Mouse (Mus musculus): ENCODE data around the gene 0610040J01Rik. TPM values are rescaled to one million over a fixed set of nuclear protein-coding genes. Genes with fewer than 3 reads are reported as not detected.

Gene 0610040J01Rik
- total and polyA plus RNA-seq, 3 experiments = not detected

DNA sequence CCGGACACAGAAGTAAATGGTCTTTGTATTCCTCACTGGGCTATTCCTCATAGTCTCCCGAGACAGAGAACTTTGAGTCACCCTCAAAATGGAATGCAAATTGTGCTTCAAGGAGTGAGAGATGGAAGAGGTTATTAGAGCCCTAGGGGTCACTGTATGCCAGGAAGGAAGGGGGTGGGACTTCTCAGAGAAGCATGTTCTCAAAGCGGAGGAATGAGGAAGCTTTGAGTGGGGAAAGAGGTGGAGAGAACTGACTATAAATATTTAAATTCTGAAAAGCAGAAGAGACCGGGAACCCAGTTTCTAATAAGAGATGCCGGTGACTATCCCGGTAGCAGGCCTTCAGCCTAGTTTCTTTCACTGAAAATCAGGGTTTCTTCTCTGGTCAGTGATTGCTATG, 14.8 kb downstream of the 0610040J01Rik start:
- Histone ChIP-seq H3K4me3 (replicated peaks in 1 of 3; ENCODE audit: low read depth in 2 of 3, low read length in 2 of 3, poor library complexity in 1 of 3) (peak overlapping the region in 1 of 3 experiments; percentile 42), H3K4me1 (ENCODE audit: control insufficient read depth in 1 of 2, insufficient read depth in 2 of 2) (peaks cover 5 to 41% of the 10 kb centered on the region in 2 experiments), H3K9me3 (replicated peaks; ENCODE audit: low read length) (no peaks in the 10 kb centered on the region), H3K27ac (ENCODE audit: insufficient read depth, low read depth) (no peak overlapping the region), H3K36me3 (replicated peaks in 1 of 2; ENCODE audit: control insufficient read depth in 1 of 2, insufficient read depth in 1 of 2, low read length in 1 of 2) (no peaks in the 10 kb centered on the region), H3K4me2 (ENCODE audit: insufficient read depth, low read depth, poor library complexity, severe bottlenecking) (peak overlapping the region; percentile 96), H3K79me2 (replicated peaks; ENCODE audit: control insufficient read depth, extremely low read depth, insufficient read depth, poor library complexity, severe bottlenecking) (no peaks in the 10 kb centered on the region), H3K9ac (ENCODE audit: insufficient read depth, low read depth) (no peak overlapping the region; the same call in 1 of the 2 replicates), H3K27me3 (replicated peaks) (no peaks in the 10 kb centered on the region)
- in situ Hi-C loops (cut with MboI; ENCODE audit: low pct_ligation_motif_present, low pct_unique_long_range_greater_than_20kb, low sequenced_read_pairs) = no loop called here
- dilution Hi-C loops (cut with MboI; ENCODE audit: extremely low pct_ligation_motif_present, extremely low pct_unique_long_range_greater_than_20kb, low sequenced_read_pairs) = no loop called here
- peak; percentile 59 for DNase-seq (ENCODE audit: extremely low read depth)
- TF ChIP-seq SIN3A (IDR thresholded peaks at IDR 0.05; ENCODE audit: low read length) = no peak
- no peak; the same call in none of the 2 replicates for TF ChIP-seq ELF1 (IDR thresholded peaks at IDR 0.05; ENCODE audit: low read depth, low read length)
- no peak for TF ChIP-seq RAD21 (IDR thresholded peaks at IDR 0.05; ENCODE audit: low read depth, low read length)
- no peak for TF ChIP-seq IRF4 (IDR thresholded peaks at IDR 0.05; ENCODE audit: low read depth, low read length)
- no peak for TF ChIP-seq NELFE (IDR thresholded peaks at IDR 0.05; ENCODE audit: low read depth, low read length)
- no peak for TF ChIP-seq TCF12 (IDR thresholded peaks at IDR 0.05; ENCODE audit: low read depth, low read length)
- TF ChIP-seq JUND (conservative IDR thresholded peaks at IDR 0.05; ENCODE audit: low read depth, low read length) = no peak
- TF ChIP-seq USF1 (IDR thresholded peaks at IDR 0.05; ENCODE audit: low read depth, low read length) = no peak
- no peak for TF ChIP-seq PAX5 (IDR thresholded peaks at IDR 0.05; ENCODE audit: low read length)
- no peak for TF ChIP-seq EP300 (IDR thresholded peaks at IDR 0.05; ENCODE audit: low read length)
- no peak for TF ChIP-seq MAZ (IDR thresholded peaks at IDR 0.05; ENCODE audit: low read depth, low read length)
- TF ChIP-seq GABPA (IDR thresholded peaks at IDR 0.05; ENCODE audit: insufficient replicate concordance, low read depth, low read length) = no peak
- no peak for TF ChIP-seq BHLHE40 (IDR thresholded peaks at IDR 0.05; ENCODE audit: low read depth, low read length)
- TF ChIP-seq MEF2A (IDR thresholded peaks at IDR 0.05; ENCODE audit: borderline replicate concordance, low read depth, low read length) = no peak
- no peak for TF ChIP-seq E2F4 (IDR thresholded peaks at IDR 0.05; ENCODE audit: insufficient replicate concordance, low read depth, low read length)
- no peak for TF ChIP-seq HCFC1 (IDR thresholded peaks at IDR 0.05; ENCODE audit: low read depth, low read length)
- no peak for TF ChIP-seq POLR2A (IDR thresholded peaks at IDR 0.05; ENCODE audit: low read depth, low read length)

DNA sequence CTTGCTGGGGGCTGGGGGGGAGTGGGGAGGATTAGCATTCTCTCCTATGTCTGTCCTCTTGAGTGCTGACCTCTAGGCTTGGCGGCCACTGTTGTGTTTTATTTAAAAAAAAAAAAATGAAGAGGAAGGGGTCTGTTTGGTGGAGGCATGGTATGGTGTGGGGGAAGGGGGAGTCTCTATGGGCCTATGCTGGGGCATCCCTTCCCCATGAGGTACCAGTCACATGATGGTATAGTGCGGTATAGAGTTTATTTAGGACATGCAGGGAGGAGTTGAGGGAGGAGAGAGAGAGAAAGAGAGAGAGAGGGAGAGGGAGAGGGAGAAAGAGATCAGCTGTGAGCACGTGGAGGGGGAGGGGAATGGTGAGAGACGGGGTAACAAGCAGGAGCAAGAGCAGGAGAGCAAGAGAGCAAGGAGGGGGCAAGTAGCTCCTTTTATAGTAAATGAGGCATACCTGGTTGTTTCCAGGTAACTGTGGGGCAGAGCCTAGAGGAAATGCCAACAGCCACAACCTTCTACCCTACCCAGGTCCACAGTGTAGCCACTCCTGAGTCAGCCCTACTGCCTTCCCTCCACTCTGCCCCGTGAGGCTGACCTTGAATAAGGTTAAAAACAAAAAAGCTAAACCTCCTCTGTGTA, 15.4 kb downstream of the 0610040J01Rik start:
- H3K9me3 ChIP-seq (replicated peaks; ENCODE audit: low read length) = no peaks in the 10 kb centered on the region
- H3K4me1 ChIP-seq (ENCODE audit: control insufficient read depth in 1 of 2, insufficient read depth in 2 of 2) = peaks cover 5 to 43% of the 10 kb centered on the region in 2 experiments
- dilution Hi-C loops (cut with MboI; ENCODE audit: extremely low pct_ligation_motif_present, extremely low pct_unique_long_range_greater_than_20kb, low sequenced_read_pairs) = no loop called here
- no peaks in the 10 kb centered on the region for H3K27me3 ChIP-seq (replicated peaks)
- H3K27ac ChIP-seq (ENCODE audit: insufficient read depth, low read depth) = no peak overlapping the region
- peak overlapping the region in 1 of 3 experiments; percentile 42 for H3K4me3 ChIP-seq (replicated peaks in 1 of 3; ENCODE audit: low read depth in 2 of 3, low read length in 2 of 3, poor library complexity in 1 of 3)
- TF ChIP-seq MYC (IDR thresholded peaks at IDR 0.05; ENCODE audit: low read depth, low read length) (no peak), BHLHE40 (IDR thresholded peaks at IDR 0.05; ENCODE audit: low read depth, low read length) (no peak), IRF4 (IDR thresholded peaks at IDR 0.05; ENCODE audit: low read depth, low read length) (no peak), JUND (conservative IDR thresholded peaks at IDR 0.05; ENCODE audit: low read depth, low read length) (no peak), ZNF384 (IDR thresholded peaks at IDR 0.05; ENCODE audit: low read depth, low read length) (no peak), TCF12 (IDR thresholded peaks at IDR 0.05; ENCODE audit: low read depth, low read length) (no peak), ZC3H11A (IDR thresholded peaks at IDR 0.05; ENCODE audit: low read depth, low read length) (no peak), MXI1 (IDR thresholded peaks at IDR 0.05; ENCODE audit: low read depth, low read length) (no peak), TBP (conservative IDR thresholded peaks at IDR 0.05; ENCODE audit: low read depth, low read length) (no peak), GABPA (IDR thresholded peaks at IDR 0.05; ENCODE audit: insufficient replicate concordance, low read depth, low read length) (no peak)
- no peak overlapping the region; the same call in 1 of the 2 replicates for H3K9ac ChIP-seq (ENCODE audit: insufficient read depth, low read depth)
- H3K4me2 ChIP-seq (ENCODE audit: insufficient read depth, low read depth, poor library complexity, severe bottlenecking) = peak overlapping the region; percentile 96
- DNase-seq (ENCODE audit: extremely low read depth) = peak; percentile 6
- no peaks in the 10 kb centered on the region for H3K36me3 ChIP-seq (replicated peaks in 1 of 2; ENCODE audit: control insufficient read depth in 1 of 2, insufficient read depth in 1 of 2, low read length in 1 of 2)
- in situ Hi-C loops (cut with MboI; ENCODE audit: low pct_ligation_motif_present, low pct_unique_long_range_greater_than_20kb, low sequenced_read_pairs) = no loop called here
- no peaks in the 10 kb centered on the region for H3K79me2 ChIP-seq (replicated peaks; ENCODE audit: control insufficient read depth, extremely low read depth, insufficient read depth, poor library complexity, severe bottlenecking)

Data from CH12.LX (cell line).